Mouse (Mus musculus) midbrain, embryonic 14.5 days (tissue): ENCODE results near the gene Lrfn1. TPM values are rescaled to one million over a fixed set of nuclear protein-coding genes. Genes with fewer than 3 reads are reported as not detected.

Experiments
- ATAC-seq: fragments of 200-750 bp; cut with Nextera tagmentation; 2 replicates; pipeline ENCODE4 v1.8.0; 2017; ENCODE audit warnings: moderate number of reproducible peaks, moderate library complexity; ENCODE audit not compliant: low FRiP score, low TSS enrichment
- DNase-seq: peaks from one replicate; pipeline ENCODE4 v3.0.0-alpha.2; 2015
- H3K27ac ChIP-seq: fragments of 300-500 bp; sonication (generic); replicated peaks from 2 replicates; pipeline ENCODE4 v1.5.1; 2014; ENCODE audit warnings: mild to moderate bottlenecking, low read depth, low read length, moderate library complexity
- H3K27me3 ChIP-seq: fragments of 300-500 bp; sonication (generic); 2 replicates; pipeline ENCODE4 v1.6.1; 2014; ENCODE audit warnings: low read length, control low read depth, mixed read lengths; ENCODE audit not compliant: control insufficient read depth, insufficient read depth
- H3K36me3 ChIP-seq: fragments of 300-500 bp; sonication (generic); 2 replicates; pipeline ENCODE4 v1.6.1; 2014; ENCODE audit warnings: low read length, control low read depth; ENCODE audit not compliant: control insufficient read depth, insufficient read depth
- H3K4me1 ChIP-seq: fragments of 300-500 bp; sonication (generic); 2 replicates; pipeline ENCODE4 v1.6.1; 2014; ENCODE audit warnings: mild to moderate bottlenecking, antibody characterized with exemption, low read length, control low read depth; ENCODE audit not compliant: control insufficient read depth, insufficient read depth
- H3K4me2 ChIP-seq: fragments of 300-500 bp; sonication (generic); 2 replicates; pipeline ENCODE4 v1.6.1; 2014; ENCODE audit warnings: mild to moderate bottlenecking, low read length, moderate library complexity
- H3K4me3 ChIP-seq: fragments of 300-500 bp; sonication (generic); replicated peaks from 2 replicates; pipeline ENCODE4 v1.5.1; 2014; ENCODE audit warnings: low read depth, low read length
- H3K9ac ChIP-seq: fragments of 300-500 bp; sonication (generic); replicated peaks from 2 replicates; pipeline ENCODE4 v1.6.1; 2014; ENCODE audit warnings: mild to moderate bottlenecking, low read length, moderate library complexity
- H3K9me3 ChIP-seq: fragments of 300-500 bp; sonication (generic); 2 replicates; pipeline ENCODE4 v1.6.1; 2016; ENCODE audit warnings: low read length, control low read depth, mixed read lengths; ENCODE audit not compliant: control insufficient read depth
- WGBS: fragments of 180-500 bp; shearing (Covaris S2); extraction: QIAGEN DNeasy Blood & Tissue Kit; methylation state at CpG from one replicate; pipeline ENCODE4 v1.1.7; 2014; 5-methylcytosine and 5-hydroxymethylcytosine counted together
- polyA plus RNA-seq: library from polyadenylated mRNA; unstranded; fragments of >200 nt; fragmentation: Nextera tagmentation; extraction: Ambion mirVana; gene quantifications from 2 replicates; pipeline ENCODE4 v1.2.1, GENCODE M21; 2014

Lrfn1 gene
- 18.3 and 19.9 TPM in 2 replicates for polyA plus RNA-seq

DNA sequence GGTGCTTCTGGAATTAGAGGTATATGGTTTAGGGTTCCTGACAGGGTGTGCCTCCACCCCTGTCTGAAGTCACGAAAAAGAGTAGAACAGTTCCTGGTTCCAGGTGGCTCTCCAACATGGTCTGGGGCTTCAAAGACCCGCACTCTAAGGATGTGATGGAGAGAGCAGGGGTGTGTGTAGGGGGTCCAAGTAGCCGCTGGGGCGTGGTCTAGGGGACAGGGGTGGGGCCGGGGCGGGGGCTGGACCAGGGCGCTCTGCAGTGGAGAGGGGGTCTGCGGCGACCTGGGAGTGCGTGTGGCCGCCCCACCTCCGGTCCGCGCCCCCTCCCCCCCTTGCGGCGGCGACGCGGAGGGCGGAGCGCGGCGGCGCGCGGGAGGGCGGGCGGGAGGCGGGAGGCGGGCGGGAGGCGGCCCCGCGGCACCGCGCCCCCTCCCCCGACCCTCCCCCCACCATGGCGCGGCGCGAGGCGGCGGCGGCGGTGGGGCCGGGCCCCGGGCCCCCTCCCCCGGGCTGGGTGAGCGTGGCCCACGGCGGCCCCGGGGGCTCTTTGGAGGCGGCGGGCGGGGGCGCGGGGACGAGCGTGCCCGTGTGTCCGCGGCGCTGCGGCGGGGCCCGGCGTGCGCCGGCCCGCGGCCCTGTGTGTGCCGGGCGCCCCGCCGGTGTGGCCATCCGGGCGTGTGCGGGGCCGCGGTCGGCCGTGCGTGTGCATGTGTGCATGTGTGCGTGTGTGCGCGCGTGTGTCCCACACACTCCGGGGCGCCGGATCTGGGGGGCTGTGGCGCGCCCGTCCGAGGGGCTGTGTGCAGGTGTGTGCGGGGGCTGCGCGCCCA is at the start of gene Lrfn1:
Gene Lrfn1 (plus strand): TSS at position 450 of the 830 bp plus-strand sequence.
- Histone ChIP-seq H3K36me3 (peaks cover 16% of the 10 kb centered on the region), H3K4me2 (peak within 1 kb of the TSS; percentile 72), H3K9ac (peak within 1 kb of the TSS; percentile 93), H3K9me3 (no peaks in the 10 kb centered on the region), H3K4me3 (peak within 1 kb of the TSS; percentile 85), H3K27ac (peak within 1 kb of the TSS; percentile 79), H3K4me1 (peaks cover 22% of the 10 kb centered on the region), H3K27me3 (no peaks in the 10 kb centered on the region)
- DNase-seq, result peak; percentile 80
- ATAC-seq, result peak; percentile 75
- under 1% methylated on average over 44 of the region's 97 CpGs for WGBS

GRCm38 (mm10) chr7:28410841-28411475 is 40.8 kb upstream of the Lrfn1 start:
- H3K27me3 ChIP-seq, result no peaks in the 10 kb centered on the region
- H3K9me3 ChIP-seq, result no peaks in the 10 kb centered on the region
- WGBS, result 95% methylated on average over 3 of the region's 3 CpGs
- H3K27ac ChIP-seq, result no peak overlapping the region
- DNase-seq, result no peak
- peaks cover 82% of the 10 kb centered on the region for H3K36me3 ChIP-seq
- no peak for ATAC-seq
- no peaks in the 10 kb centered on the region for H3K4me1 ChIP-seq
- no peak overlapping the region for H3K9ac ChIP-seq
- H3K4me3 ChIP-seq, result no peak overlapping the region
- H3K4me2 ChIP-seq, result no peak overlapping the region

DNA sequence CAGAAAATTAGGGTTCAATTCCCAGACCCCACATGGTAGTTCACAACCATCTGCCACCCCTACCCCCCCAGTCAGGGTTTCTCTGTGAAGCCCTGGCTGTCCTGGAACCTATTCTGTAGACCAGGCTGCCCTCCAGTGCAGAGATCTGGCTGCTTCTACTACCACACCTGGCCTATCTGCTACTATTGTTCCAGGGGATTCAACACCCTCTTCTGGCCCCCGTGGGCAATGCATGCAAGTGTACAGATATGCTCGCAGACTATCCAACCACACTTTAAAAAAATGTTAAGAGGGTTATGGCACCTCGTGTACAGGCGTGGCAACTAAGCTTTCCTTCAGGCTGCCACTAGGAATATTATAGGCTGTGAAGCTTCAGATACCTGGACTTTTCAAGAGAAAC is 39.0 kb upstream of the Lrfn1 start:
- Histone ChIP-seq H3K36me3 (peaks cover 81% of the 10 kb centered on the region), H3K27ac (no peak overlapping the region), H3K9me3 (no peaks in the 10 kb centered on the region), H3K27me3 (no peaks in the 10 kb centered on the region), H3K4me1 (no peaks in the 10 kb centered on the region), H3K9ac (no peak overlapping the region), H3K4me2 (no peak overlapping the region), H3K4me3 (no peak overlapping the region)
- ATAC-seq (no peak), DNase-seq (peak; percentile 4)
- 89% methylated on average over 4 of the region's 4 CpGs for WGBS

GRCm38 (mm10) chr7:28417368-28417767 is 34.4 kb upstream of the Lrfn1 start:
- Histone ChIP-seq H3K27ac (no peak overlapping the region), H3K4me1 (no peaks in the 10 kb centered on the region), H3K9ac (no peak overlapping the region), H3K4me3 (no peak overlapping the region), H3K36me3 (peaks cover 92% of the 10 kb centered on the region), H3K27me3 (no peaks in the 10 kb centered on the region), H3K9me3 (no peaks in the 10 kb centered on the region), H3K4me2 (no peak overlapping the region)
- ATAC-seq (no peak), DNase-seq (no peak)

DNA sequence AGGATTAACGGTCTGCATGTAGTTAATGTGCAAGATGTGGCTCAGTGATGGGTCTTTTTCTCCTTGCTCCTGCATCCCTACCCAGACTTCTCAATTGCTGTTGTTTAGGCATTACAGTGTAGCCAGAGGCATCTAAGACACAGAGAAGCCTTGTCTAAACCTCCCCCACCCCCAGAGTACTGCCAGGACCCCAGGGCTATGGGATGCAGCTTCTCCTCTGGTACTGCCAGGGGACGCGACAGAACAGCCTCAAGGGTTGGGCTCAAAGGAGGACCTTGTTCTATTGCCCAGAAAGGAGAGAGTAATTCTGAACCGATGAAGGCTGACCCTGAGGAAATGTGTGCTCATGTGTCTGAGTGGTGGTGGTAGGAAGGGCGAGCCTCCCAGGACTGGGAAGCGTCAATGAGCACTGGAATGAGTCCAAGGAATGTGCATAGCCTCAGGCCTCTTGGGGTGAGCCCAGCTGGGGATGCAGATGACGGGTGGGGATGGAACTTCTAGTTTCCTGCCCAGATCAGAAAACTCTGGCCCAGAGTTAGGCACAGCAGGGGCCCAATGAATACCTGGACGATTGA is 33.6 kb upstream of the Lrfn1 start:
- no peaks in the 10 kb centered on the region for H3K9me3 ChIP-seq
- no peak overlapping the region for H3K4me2 ChIP-seq
- H3K36me3 ChIP-seq, result peaks cover 92% of the 10 kb centered on the region
- no peaks in the 10 kb centered on the region for H3K4me1 ChIP-seq
- no peak for DNase-seq
- no peak for ATAC-seq
- 87% methylated on average over 8 of the region's 8 CpGs for WGBS
- no peak overlapping the region for H3K27ac ChIP-seq
- H3K4me3 ChIP-seq, result no peak overlapping the region
- H3K27me3 ChIP-seq, result no peaks in the 10 kb centered on the region
- no peak overlapping the region for H3K9ac ChIP-seq

DNA sequence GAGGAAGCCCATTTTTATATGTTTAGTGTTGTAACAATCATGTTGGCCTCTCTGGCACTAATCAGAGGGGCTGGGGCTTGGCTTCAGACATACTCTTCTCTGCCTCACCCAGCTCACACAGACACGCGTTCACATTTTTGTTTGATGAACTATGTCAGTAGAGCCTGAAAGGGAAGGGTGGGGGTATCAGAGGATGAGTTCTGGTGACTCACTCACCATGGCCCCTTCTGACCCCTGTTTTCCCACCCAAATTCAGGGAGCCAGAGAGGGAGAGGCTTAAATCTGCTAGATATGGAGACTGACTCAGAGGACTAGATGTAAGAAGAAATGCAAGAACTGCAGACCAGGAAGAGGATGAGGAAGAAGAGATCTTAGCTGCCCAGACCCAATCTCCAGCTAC is 32.4 kb upstream of the Lrfn1 start:
- Histone ChIP-seq H3K9me3 (no peaks in the 10 kb centered on the region), H3K27me3 (no peaks in the 10 kb centered on the region), H3K4me1 (no peaks in the 10 kb centered on the region), H3K9ac (no peak overlapping the region), H3K4me3 (no peak overlapping the region), H3K27ac (no peak overlapping the region), H3K36me3 (peaks cover 87% of the 10 kb centered on the region), H3K4me2 (no peak overlapping the region)
- ATAC-seq (no peak), DNase-seq (no peak)
- WGBS, result 100% methylated on average over 2 of the region's 2 CpGs

DNA sequence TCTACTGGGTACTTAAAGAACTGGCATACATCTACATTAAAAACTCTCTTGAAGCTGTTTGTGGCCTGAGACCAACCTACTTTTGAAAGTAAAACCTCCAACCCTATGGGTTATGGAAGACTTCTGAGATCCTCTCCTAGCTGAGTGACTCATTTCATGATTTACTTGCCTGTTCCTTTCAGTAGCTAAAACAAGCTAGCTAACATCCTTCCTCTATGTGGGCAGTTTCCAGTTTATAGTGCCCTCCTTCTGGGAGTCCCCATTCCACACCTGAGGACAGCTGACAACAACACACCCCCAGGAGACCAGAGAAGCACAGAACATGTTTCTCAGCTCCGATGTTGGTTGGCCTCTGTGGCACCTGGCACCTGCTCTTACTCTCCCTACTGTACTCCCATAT is 28.8 kb upstream of the Lrfn1 start:
- Histone ChIP-seq H3K9ac (no peak overlapping the region), H3K4me1 (no peaks in the 10 kb centered on the region), H3K27ac (no peak overlapping the region), H3K27me3 (no peaks in the 10 kb centered on the region), H3K36me3 (peaks cover 58% of the 10 kb centered on the region), H3K9me3 (no peaks in the 10 kb centered on the region), H3K4me3 (no peak overlapping the region), H3K4me2 (no peak overlapping the region)
- ATAC-seq (no peak), DNase-seq (no peak)
- 100% methylated on average over 1 of the region's 1 CpGs for WGBS

GRCm38 (mm10) chr7:28427738-28428137 is 24.0 kb upstream of the Lrfn1 start:
- no peaks in the 10 kb centered on the region for H3K9me3 ChIP-seq
- no peak overlapping the region for H3K9ac ChIP-seq
- H3K36me3 ChIP-seq, result peaks cover 20% of the 10 kb centered on the region
- H3K4me1 ChIP-seq, result no peaks in the 10 kb centered on the region; the same call in 1 of the 2 replicates
- H3K27ac ChIP-seq, result no peak overlapping the region
- DNase-seq, result no peak
- H3K4me3 ChIP-seq, result no peak overlapping the region
- no peak for ATAC-seq
- H3K4me2 ChIP-seq, result no peak overlapping the region
- H3K27me3 ChIP-seq, result no peaks in the 10 kb centered on the region
